Mouse (Mus musculus) bone marrow macrophage, adult 2 months (primary cell): Measurements from ENCODE around the gene Gm10273.

Source experiments
- CTCF ChIP-seq: IDR thresholded peaks from 2 replicates; pipeline ENCODE4 v1.5.1; 2012; ENCODE audit warnings: low read depth, mild to moderate bottlenecking, low read length, moderate library complexity
- POLR2A ChIP-seq: IDR thresholded peaks from 2 replicates; pipeline ENCODE4 v1.6.1; 2012; ENCODE audit warnings: mild to moderate bottlenecking, low read depth, low read length, borderline replicate concordance

DNA sequence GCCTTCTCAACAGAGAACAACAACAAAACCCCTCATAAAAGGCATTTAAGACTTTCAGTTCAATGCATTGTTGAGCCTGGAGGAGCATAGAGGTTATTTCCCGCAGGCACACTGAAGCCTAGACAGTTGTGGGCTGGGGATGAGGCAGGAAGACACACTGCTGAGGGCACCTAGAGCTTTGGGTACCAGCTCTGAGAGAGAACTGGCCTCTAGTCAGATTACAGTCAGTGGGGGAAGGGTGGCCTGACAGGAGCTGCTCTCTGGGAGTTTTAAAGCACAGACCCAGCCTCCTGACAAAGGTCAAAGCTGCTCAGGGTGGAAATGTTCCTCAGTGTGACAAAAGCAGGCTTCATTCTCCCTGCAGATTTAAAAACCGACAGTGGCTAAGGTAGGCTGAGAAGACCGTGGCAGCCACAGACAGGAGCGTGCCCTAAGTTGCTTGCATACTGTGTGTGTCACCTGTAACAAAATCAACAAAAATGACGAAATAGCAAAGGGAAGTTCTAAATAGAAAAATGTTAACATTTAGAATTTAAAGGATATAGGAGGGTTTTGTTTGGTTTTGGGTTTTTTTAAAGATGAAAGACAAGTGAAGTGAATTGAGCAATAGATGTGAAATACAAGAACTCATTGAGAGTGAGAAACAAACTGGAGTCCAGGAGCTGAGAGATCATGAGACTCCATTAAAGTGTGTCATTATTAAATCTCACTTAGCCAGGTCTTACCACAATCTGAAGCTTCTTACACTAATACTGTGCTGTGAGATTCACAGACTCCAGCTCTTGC lies 29.4 kb upstream of the Gm10273 start:
- TF ChIP-seq POLR2A (no peak), CTCF (no peak)
